Mouse (Mus musculus) liver, embryonic 15.5 days (tissue): ENCODE data around the gene Trp53rka. TPM values are rescaled to one million over a fixed set of nuclear protein-coding genes. Genes with fewer than 3 reads are reported as not detected.

Source experiments
- ATAC-seq: fragments of 200-750 bp; cut with Nextera tagmentation; 2 replicates; pipeline ENCODE4 v1.8.0; 2017; ENCODE audit warnings: moderate number of reproducible peaks, mild to moderate bottlenecking, moderate library complexity; ENCODE audit not compliant: insufficient read depth
- H3K27ac ChIP-seq: fragments of 300-500 bp; sonication (generic); replicated peaks from 2 replicates; pipeline ENCODE4 v1.5.1; 2015; ENCODE audit warnings: mild to moderate bottlenecking, inconsistent platforms
- H3K27me3 ChIP-seq: fragments of 300-500 bp; sonication (generic); 2 replicates; pipeline ENCODE4 v1.6.1; 2015; ENCODE audit warnings: mild to moderate bottlenecking, inconsistent platforms
- H3K36me3 ChIP-seq: fragments of 300-500 bp; sonication (generic); replicated peaks from 2 replicates; pipeline ENCODE4 v1.6.1; 2015; ENCODE audit warnings: moderate library complexity, mild to moderate bottlenecking, inconsistent platforms
- H3K4me1 ChIP-seq: fragments of 300-500 bp; sonication (generic); replicated peaks from 2 replicates; pipeline ENCODE4 v1.6.1; 2015; ENCODE audit warnings: inconsistent platforms
- H3K4me2 ChIP-seq: fragments of 300-500 bp; sonication (generic); 2 replicates; pipeline ENCODE4 v1.6.1; 2015; ENCODE audit warnings: moderate library complexity, mild to moderate bottlenecking, inconsistent platforms
- H3K4me3 ChIP-seq: fragments of 300-500 bp; sonication (generic); replicated peaks from 2 replicates; pipeline ENCODE4 v1.5.1; 2015; ENCODE audit warnings: mild to moderate bottlenecking, inconsistent platforms
- H3K9ac ChIP-seq: fragments of 300-500 bp; sonication (generic); 2 replicates; pipeline ENCODE4 v1.6.1; 2015; ENCODE audit warnings: moderate library complexity, mild to moderate bottlenecking, inconsistent platforms
- H3K9me3 ChIP-seq: fragments of 300-500 bp; sonication (generic); replicated peaks from 2 replicates; pipeline ENCODE4 v1.6.1; 2016; ENCODE audit warnings: inconsistent platforms
- WGBS: fragments of 180-500 bp; shearing (Covaris S2); methylation state at CpG from one replicate; pipeline ENCODE4 v1.1.7; 2015; ENCODE audit warnings: mixed read lengths; ENCODE audit not compliant: insufficient replicate concordance; 5-methylcytosine and 5-hydroxymethylcytosine counted together
- polyA plus RNA-seq: library from polyadenylated mRNA; unstranded; fragments of >200 nt; fragmentation: Nextera tagmentation; extraction: Ambion mirVana; gene quantifications from 2 replicates; pipeline ENCODE4 v1.2.1, GENCODE M21; 2015

Trp53rka gene
- polyA plus RNA-seq, 1 experiment from 2014 or later: 9.6 TPM

- Histone ChIP-seq H3K4me1 (no peaks in the 10 kb centered on the region), H3K27ac (no peak overlapping the region), H3K4me2 (no peak overlapping the region), H3K9me3 (no peaks in the 10 kb centered on the region), H3K27me3 (0 out of 2 replicates have a peak, but pooled peaks cover under 1% of the 10 kb centered on the region), H3K9ac (no peak overlapping the region), H3K36me3 (no peaks in the 10 kb centered on the region), H3K4me3 (no peak overlapping the region)
- 50% methylated on average over 5 of the region's 5 CpGs for WGBS
- ATAC-seq: no peak
These were observed 17.3 kb upstream of the Trp53rka start for GRCm38 (mm10) chr2:165510466-165510865.

GRCm38 (mm10) chr2:165509686-165510085 lies 16.6 kb upstream of the Trp53rka start:
- no peak for ATAC-seq
- H3K9me3 ChIP-seq: no peaks in the 10 kb centered on the region
- H3K4me1 ChIP-seq: no peaks in the 10 kb centered on the region
- no peak overlapping the region for H3K27ac ChIP-seq
- H3K36me3 ChIP-seq: no peaks in the 10 kb centered on the region
- no peak overlapping the region for H3K4me2 ChIP-seq
- WGBS: 57% methylated on average over 9 of the region's 9 CpGs
- H3K27me3 ChIP-seq: peaks cover 7% of the 10 kb centered on the region; the same call in 1 of the 2 replicates
- no peak overlapping the region for H3K4me3 ChIP-seq
- H3K9ac ChIP-seq: no peak overlapping the region

DNA sequence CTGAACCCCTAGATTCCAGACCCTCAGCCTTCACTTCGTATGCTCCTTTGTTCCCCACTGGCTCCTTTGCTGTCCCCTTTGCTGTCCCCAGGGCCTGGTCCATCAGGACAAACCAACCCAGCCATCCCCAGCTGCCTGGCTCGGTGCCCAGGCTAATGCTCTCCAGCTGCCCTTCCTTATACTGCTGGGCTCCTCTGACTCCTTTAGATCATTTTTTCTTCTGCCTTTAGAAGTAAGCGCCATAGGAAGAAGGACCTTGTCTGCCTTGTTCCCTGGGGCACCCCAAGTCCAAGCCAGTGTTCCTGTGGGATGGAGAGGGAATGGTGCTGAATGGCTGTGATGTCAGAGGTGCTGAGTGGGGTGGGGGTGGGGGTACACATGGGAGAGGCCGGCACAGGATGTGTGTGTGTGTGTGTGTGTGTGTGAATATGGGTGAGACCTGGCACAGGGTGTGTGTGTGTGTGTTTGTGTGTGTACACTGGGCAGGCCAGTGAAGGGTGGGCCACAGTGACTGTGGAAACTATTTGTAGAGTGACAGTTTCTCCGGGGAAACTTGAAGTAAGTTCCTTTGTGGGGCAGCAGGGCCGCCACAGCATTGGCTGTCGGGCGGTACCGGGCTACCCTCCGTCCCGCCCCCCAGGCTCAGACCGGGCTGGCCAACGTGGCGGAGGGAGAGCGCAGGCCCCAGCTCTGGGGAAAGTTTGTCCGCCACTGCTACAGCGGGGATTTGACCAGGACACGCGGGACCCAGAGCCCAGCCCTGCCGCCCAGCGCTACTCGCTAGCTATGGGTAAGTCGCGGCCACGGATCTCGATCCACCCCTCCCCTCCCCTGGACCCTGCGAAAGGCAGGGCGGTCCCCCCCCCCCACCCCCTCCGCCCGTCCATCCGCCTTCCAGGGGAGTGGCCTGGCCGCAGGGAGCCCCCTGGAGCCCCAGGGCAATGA lies 10.4 kb upstream of the Trp53rka start, which contains the start of gene Slc2a10:
Slc2a10 (plus strand) TSS at position 529 of the 945 bp plus-strand sequence.
- Histone ChIP-seq H3K36me3 (no peaks in the 10 kb centered on the region), H3K4me2 (peak within 1 kb of the TSS; percentile 44), H3K9me3 (no peaks in the 10 kb centered on the region), H3K9ac (no peak within 1 kb of the TSS), H3K4me3 (peak within 1 kb of the TSS; percentile 36), H3K27me3 (peaks cover 28% of the 10 kb centered on the region), H3K27ac (no peak within 1 kb of the TSS), H3K4me1 (no peaks in the 10 kb centered on the region)
- 9% methylated on average over 31 of the region's 32 CpGs for WGBS
- ATAC-seq: no peak

GRCm38 (mm10) chr2:165498816-165499215 lies 5.7 kb upstream of the Trp53rka start:
- Histone ChIP-seq H3K4me3 (no peak overlapping the region), H3K9me3 (no peaks in the 10 kb centered on the region), H3K36me3 (no peaks in the 10 kb centered on the region), H3K4me1 (peaks cover under 1% of the 10 kb centered on the region; the same call in 1 of the 2 replicates), H3K27ac (no peak overlapping the region), H3K27me3 (peaks cover 14% of the 10 kb centered on the region), H3K9ac (no peak overlapping the region), H3K4me2 (no peak overlapping the region)
- no peak for ATAC-seq
- 49% methylated on average over 6 of the region's 6 CpGs for WGBS

- Histone ChIP-seq H3K9ac (no peak overlapping the region), H3K9me3 (no peaks in the 10 kb centered on the region), H3K27me3 (peaks cover 3% of the 10 kb centered on the region; the same call in 1 of the 2 replicates), H3K4me2 (no peak overlapping the region), H3K36me3 (no peaks in the 10 kb centered on the region), H3K4me1 (peaks cover 6% of the 10 kb centered on the region; the same call in 1 of the 2 replicates), H3K4me3 (no peak overlapping the region), H3K27ac (no peak overlapping the region)
- WGBS: 45% methylated on average over 2 of the region's 2 CpGs
- ATAC-seq: no peak
These were observed 4.7 kb upstream of the Trp53rka start for GRCm38 (mm10) chr2:165497706-165498275.

- H3K27me3 ChIP-seq: no peaks in the 10 kb centered on the region; the same call in 1 of the 2 replicates
- H3K27ac ChIP-seq: no peak overlapping the region
- H3K36me3 ChIP-seq: no peaks in the 10 kb centered on the region
- H3K4me2 ChIP-seq: no peak overlapping the region
- no peak overlapping the region for H3K9ac ChIP-seq
- H3K4me1 ChIP-seq: peaks cover 14% of the 10 kb centered on the region
- no peak overlapping the region for H3K4me3 ChIP-seq
- ATAC-seq: no peak
- no peaks in the 10 kb centered on the region for H3K9me3 ChIP-seq
These were observed 3.1 kb upstream of the Trp53rka start for GRCm38 (mm10) chr2:165496251-165496650.

- H3K27ac ChIP-seq: no peak overlapping the region
- H3K4me1 ChIP-seq: peaks cover 14% of the 10 kb centered on the region
- no peak overlapping the region for H3K9ac ChIP-seq
- WGBS: 30% methylated on average over 2 of the region's 2 CpGs
- H3K4me3 ChIP-seq: no peak overlapping the region
- no peaks in the 10 kb centered on the region for H3K9me3 ChIP-seq
- H3K36me3 ChIP-seq: peaks cover 13% of the 10 kb centered on the region; the same call in 1 of the 2 replicates
- no peak for ATAC-seq
- H3K4me2 ChIP-seq: no peak overlapping the region
- H3K27me3 ChIP-seq: no peaks in the 10 kb centered on the region; the same call in 1 of the 2 replicates
These were observed 1.4 kb upstream of the Trp53rka start for GRCm38 (mm10) chr2:165494495-165494894.

DNA sequence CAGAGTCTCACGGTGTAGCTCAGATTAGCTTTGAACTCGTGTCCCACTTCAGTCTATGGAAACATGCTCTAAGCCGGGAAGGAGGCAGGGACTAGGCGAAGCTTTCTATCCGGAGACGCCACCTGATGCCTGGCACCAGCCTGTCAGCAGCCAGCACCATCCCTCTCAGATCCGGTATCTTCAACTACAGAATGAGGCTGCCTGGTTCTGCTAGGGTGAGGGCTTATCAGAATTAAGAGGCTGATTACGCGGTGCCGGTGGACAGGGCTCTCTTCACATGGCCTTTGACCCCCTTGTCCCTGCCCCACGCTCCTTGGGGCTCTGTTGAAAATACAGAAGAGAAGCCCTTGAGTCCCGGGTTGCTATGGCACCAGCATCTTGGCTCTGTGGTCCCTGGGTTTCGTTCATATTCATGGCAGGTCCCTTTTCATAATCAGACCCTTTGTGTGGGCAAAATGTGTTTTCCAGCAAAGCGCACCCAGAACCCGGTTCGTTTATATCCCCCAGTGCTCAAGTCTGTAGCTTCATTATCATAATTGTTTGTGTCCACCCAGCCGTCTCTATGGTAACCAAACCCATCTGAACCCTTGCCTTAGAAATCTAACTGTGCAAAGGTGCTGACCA lies 575 bp upstream of the Trp53rka start:
- Histone ChIP-seq H3K36me3 (peaks cover 18% of the 10 kb centered on the region; the same call in 1 of the 2 replicates), H3K9ac (no peak overlapping the region), H3K27me3 (no peaks in the 10 kb centered on the region; the same call in 1 of the 2 replicates), H3K4me1 (peaks cover 14% of the 10 kb centered on the region), H3K4me3 (peak overlapping the region; percentile 68), H3K9me3 (no peaks in the 10 kb centered on the region), H3K4me2 (peak overlapping the region; percentile 72), H3K27ac (no peak overlapping the region)
- WGBS: 28% methylated on average over 17 of the region's 17 CpGs
- ATAC-seq: no peak

- H3K4me1 ChIP-seq: peaks cover 7% of the 10 kb centered on the region
- no peak overlapping the region for H3K4me3 ChIP-seq
- no peaks in the 10 kb centered on the region for H3K27me3 ChIP-seq
- H3K9ac ChIP-seq: no peak overlapping the region
- H3K4me2 ChIP-seq: no peak overlapping the region
- no peak overlapping the region for H3K27ac ChIP-seq
- H3K36me3 ChIP-seq: peaks cover 18% of the 10 kb centered on the region; the same call in 1 of the 2 replicates
- no peak for ATAC-seq
- 15% methylated on average over 8 of the region's 8 CpGs for WGBS
- no peaks in the 10 kb centered on the region for H3K9me3 ChIP-seq
These were observed 6.1 kb downstream of the Trp53rka start for GRCm38 (mm10) chr2:165486881-165487535.

- WGBS: 62% methylated on average over 5 of the region's 5 CpGs
- no peak overlapping the region for H3K27ac ChIP-seq
- no peaks in the 10 kb centered on the region for H3K9me3 ChIP-seq
- H3K36me3 ChIP-seq: peaks cover 18% of the 10 kb centered on the region; the same call in 1 of the 2 replicates
- no peaks in the 10 kb centered on the region for H3K27me3 ChIP-seq
- ATAC-seq: no peak
- H3K4me1 ChIP-seq: 0 out of 2 replicates have a peak, but pooled peaks cover 6% of the 10 kb centered on the region
- no peak overlapping the region for H3K4me2 ChIP-seq
- H3K4me3 ChIP-seq: no peak overlapping the region
- no peak overlapping the region for H3K9ac ChIP-seq
These were observed 6.7 kb downstream of the Trp53rka start for GRCm38 (mm10) chr2:165486401-165486800.
